Mouse (Mus musculus) hindbrain, embryonic 12.5 days (tissue): ENCODE measurements around the gene Smug1. TPM values are rescaled to one million over a fixed set of nuclear protein-coding genes. Genes with fewer than 3 reads are reported as not detected.

ENCODE experiments used
- ATAC-seq: fragments of 200-750 bp; cut with Nextera tagmentation; 2 replicates; pipeline ENCODE4 v1.8.0; 2017; ENCODE audit warnings: moderate TSS enrichment; ENCODE audit not compliant: low FRiP score
- H3K27ac ChIP-seq: fragments of 300-500 bp; sonication (generic); 2 replicates; pipeline ENCODE4 v1.5.1; 2016; ENCODE audit warnings: mild to moderate bottlenecking
- H3K27me3 ChIP-seq: fragments of 300-500 bp; sonication (generic); 2 replicates; pipeline ENCODE4 v1.6.1; 2016; ENCODE audit warnings: mild to moderate bottlenecking
- H3K36me3 ChIP-seq: fragments of 300-500 bp; sonication (generic); 2 replicates; pipeline ENCODE4 v1.6.1; 2016; ENCODE audit warnings: mild to moderate bottlenecking
- H3K4me1 ChIP-seq: fragments of 300-500 bp; sonication (generic); 2 replicates; pipeline ENCODE4 v1.6.1; 2016
- H3K4me2 ChIP-seq: fragments of 300-500 bp; sonication (generic); replicated peaks from 2 replicates; pipeline ENCODE4 v1.6.1; 2016; ENCODE audit warnings: mild to moderate bottlenecking
- H3K4me3 ChIP-seq: fragments of 300-500 bp; sonication (generic); 2 replicates; pipeline ENCODE4 v1.5.1; 2016; ENCODE audit warnings: mild to moderate bottlenecking
- H3K9ac ChIP-seq: fragments of 300-500 bp; sonication (generic); 2 replicates; pipeline ENCODE4 v1.6.1; 2016; ENCODE audit warnings: mild to moderate bottlenecking, moderate library complexity
- H3K9me3 ChIP-seq: fragments of 300-500 bp; sonication (generic); replicated peaks from 2 replicates; pipeline ENCODE4 v1.6.1; 2016; ENCODE audit warnings: mild to moderate bottlenecking
- WGBS: fragments of 180-500 bp; shearing (Covaris S2); methylation state at CpG from one replicate; pipeline ENCODE4 v1.1.7; 2016; 5-methylcytosine and 5-hydroxymethylcytosine counted together
- polyA plus RNA-seq: library from polyadenylated mRNA; unstranded; fragments of >200 nt; fragmentation: Nextera tagmentation; extraction: Ambion mirVana; gene quantifications from 2 replicates; pipeline ENCODE4 v1.2.1, GENCODE M21; 2016

Smug1 gene
- 31.3 and 34.4 TPM in 2 replicates for polyA plus RNA-seq

- Histone ChIP-seq H3K9me3 (no peaks in the 10 kb centered on the region), H3K4me3 (peak within 1 kb of the TSS; percentile 9; the same call in 1 of the 2 replicates), H3K9ac (peak within 1 kb of the TSS; percentile 39; the same call in 1 of the 2 replicates), H3K4me2 (peak within 1 kb of the TSS; percentile 29), H3K36me3 (no peaks in the 10 kb centered on the region), H3K27ac (peak within 1 kb of the TSS; percentile 79), H3K4me1 (peaks cover 66% of the 10 kb centered on the region), H3K27me3 (peaks cover 67% of the 10 kb centered on the region)
- ATAC-seq = no peak
- 40% methylated on average over 6 of the region's 6 CpGs for WGBS
These were observed at the start of gene Smug1 for GRCm38 (mm10) chr15:103167042-103167615. Smug1 (minus strand) TSS chr15:103167092.

- H3K27me3 ChIP-seq = no peaks in the 10 kb centered on the region
- peaks cover 18% of the 10 kb centered on the region for H3K36me3 ChIP-seq
- no peak overlapping the region for H3K4me3 ChIP-seq
- H3K9ac ChIP-seq = peak overlapping the region; percentile 8; the same call in 1 of the 2 replicates
- peak overlapping the region; percentile 92 for H3K27ac ChIP-seq
- H3K4me2 ChIP-seq = peak overlapping the region; percentile 52
- H3K4me1 ChIP-seq = peaks cover 31% of the 10 kb centered on the region
- no peaks in the 10 kb centered on the region for H3K9me3 ChIP-seq
- ATAC-seq = no peak
- WGBS = 19% methylated on average over 2 of the region's 2 CpGs
These were observed 49.2 kb upstream of the Smug1 start for GRCm38 (mm10) chr15:103216052-103216451.

GRCm38 (mm10) chr15:103214971-103215907, 48.3 kb upstream of the Smug1 start:
- peak overlapping the region; percentile 39 for H3K4me3 ChIP-seq
- no peaks in the 10 kb centered on the region for H3K27me3 ChIP-seq
- H3K4me2 ChIP-seq = peak overlapping the region; percentile 52
- WGBS = 0% methylated on average over 15 of the region's 15 CpGs
- no peaks in the 10 kb centered on the region for H3K9me3 ChIP-seq
- peak; percentile 96 for ATAC-seq
- peaks cover 26% of the 10 kb centered on the region for H3K36me3 ChIP-seq
- H3K27ac ChIP-seq = peak overlapping the region; percentile 92
- peak overlapping the region; percentile 47 for H3K9ac ChIP-seq
- H3K4me1 ChIP-seq = peaks cover 27% of the 10 kb centered on the region

DNA sequence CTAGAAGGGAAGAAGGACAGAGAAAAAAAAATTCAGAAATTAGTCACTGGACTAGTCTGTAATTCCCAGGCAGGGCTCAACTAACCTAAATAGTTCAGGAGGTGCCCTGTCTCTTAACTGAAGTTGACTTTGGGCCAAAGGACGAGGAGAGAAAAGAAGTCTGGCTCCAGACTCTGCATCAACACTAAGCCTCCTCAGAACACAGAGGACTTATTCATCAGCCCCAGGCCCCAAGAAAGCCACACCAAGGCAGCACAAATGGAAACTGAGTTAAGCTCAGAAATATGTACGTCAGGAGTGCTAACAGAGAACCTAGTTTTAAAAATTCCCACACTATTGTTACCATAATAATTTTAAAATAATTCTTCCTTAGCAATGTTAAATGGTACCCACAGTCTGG, 47.3 kb upstream of the Smug1 start:
- H3K4me2 ChIP-seq = peak overlapping the region; percentile 52
- 0 out of 2 replicates have a peak, but pooled peaks have one; percentile 16 for ATAC-seq
- H3K36me3 ChIP-seq = peaks cover 37% of the 10 kb centered on the region
- peak overlapping the region; percentile 78 for H3K27ac ChIP-seq
- H3K9ac ChIP-seq = peak overlapping the region; percentile 42; the same call in 1 of the 2 replicates
- WGBS = 26% methylated on average over 2 of the region's 2 CpGs
- peak overlapping the region; percentile 27 for H3K4me3 ChIP-seq
- H3K27me3 ChIP-seq = no peaks in the 10 kb centered on the region
- no peaks in the 10 kb centered on the region for H3K9me3 ChIP-seq
- peaks cover 27% of the 10 kb centered on the region for H3K4me1 ChIP-seq

GRCm38 (mm10) chr15:103205156-103205555, 38.3 kb upstream of the Smug1 start:
- Histone ChIP-seq H3K4me1 (no peaks in the 10 kb centered on the region), H3K27me3 (no peaks in the 10 kb centered on the region), H3K9ac (no peak overlapping the region), H3K27ac (no peak overlapping the region), H3K4me2 (no peak overlapping the region), H3K36me3 (peaks cover 71% of the 10 kb centered on the region), H3K4me3 (no peak overlapping the region), H3K9me3 (no peaks in the 10 kb centered on the region)
- ATAC-seq = no peak
- WGBS = 62% methylated on average over 2 of the region's 2 CpGs

DNA sequence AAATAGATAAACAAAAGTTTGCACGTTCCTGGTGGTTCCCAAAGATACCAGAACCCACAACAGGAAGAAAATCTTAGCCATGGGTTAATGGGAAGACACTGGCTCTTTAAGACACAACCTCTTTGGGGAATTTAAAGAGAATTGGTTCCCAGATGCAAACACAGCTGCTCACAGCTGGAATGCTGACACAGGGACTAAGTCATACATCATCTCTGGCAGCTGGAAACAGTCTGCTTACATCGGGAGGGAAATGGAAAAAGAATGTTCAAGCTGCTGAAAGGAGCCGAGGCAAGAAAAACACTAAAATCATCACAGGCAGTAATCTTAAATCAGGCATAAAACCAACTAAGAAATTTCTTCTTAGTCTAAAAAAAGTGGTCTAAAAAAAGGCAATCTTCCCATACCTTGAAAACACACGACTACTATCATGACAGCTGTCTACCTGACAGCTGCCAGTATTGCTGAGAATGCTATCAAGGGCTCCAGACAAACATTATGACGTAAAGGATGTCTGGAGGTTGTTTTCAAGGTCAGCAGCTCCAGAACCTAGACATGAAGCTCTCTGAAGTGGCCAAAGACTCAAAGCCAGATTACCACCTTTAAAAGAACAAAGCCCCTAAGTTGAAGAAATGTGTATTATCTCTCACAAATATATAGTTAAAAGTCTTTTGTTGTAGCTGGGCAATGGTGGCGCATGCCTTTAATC, 35.3 kb upstream of the Smug1 start:
- H3K9me3 ChIP-seq = no peaks in the 10 kb centered on the region
- ATAC-seq = no peak
- 61% methylated on average over 6 of the region's 6 CpGs for WGBS
- peaks cover 71% of the 10 kb centered on the region for H3K36me3 ChIP-seq
- H3K27me3 ChIP-seq = no peaks in the 10 kb centered on the region
- H3K9ac ChIP-seq = no peak overlapping the region
- H3K4me2 ChIP-seq = no peak overlapping the region
- H3K27ac ChIP-seq = peak overlapping the region; percentile 35
- no peaks in the 10 kb centered on the region for H3K4me1 ChIP-seq
- H3K4me3 ChIP-seq = no peak overlapping the region

- WGBS = 87% methylated on average over 4 of the region's 4 CpGs
- no peak overlapping the region for H3K4me3 ChIP-seq
- peaks cover 70% of the 10 kb centered on the region for H3K36me3 ChIP-seq
- no peak for ATAC-seq
- no peaks in the 10 kb centered on the region for H3K9me3 ChIP-seq
- H3K27ac ChIP-seq = no peak overlapping the region
- H3K4me2 ChIP-seq = no peak overlapping the region
- H3K27me3 ChIP-seq = no peaks in the 10 kb centered on the region
- no peak overlapping the region for H3K9ac ChIP-seq
- H3K4me1 ChIP-seq = no peaks in the 10 kb centered on the region
These were observed 30.9 kb upstream of the Smug1 start for GRCm38 (mm10) chr15:103197785-103198184.

- H3K9me3 ChIP-seq = no peaks in the 10 kb centered on the region
- no peak overlapping the region for H3K27ac ChIP-seq
- ATAC-seq = no peak
- no peaks in the 10 kb centered on the region for H3K27me3 ChIP-seq
- H3K4me2 ChIP-seq = no peak overlapping the region
- 96% methylated on average over 1 of the region's 1 CpGs for WGBS
- H3K4me3 ChIP-seq = no peak overlapping the region
- peaks cover 71% of the 10 kb centered on the region for H3K36me3 ChIP-seq
- H3K4me1 ChIP-seq = no peaks in the 10 kb centered on the region
- no peak overlapping the region for H3K9ac ChIP-seq
These were observed 29.9 kb upstream of the Smug1 start for GRCm38 (mm10) chr15:103196835-103197234.

- Histone ChIP-seq H3K27me3 (no peaks in the 10 kb centered on the region), H3K9me3 (no peaks in the 10 kb centered on the region), H3K4me1 (no peaks in the 10 kb centered on the region), H3K36me3 (peaks cover 67% of the 10 kb centered on the region), H3K9ac (no peak overlapping the region), H3K4me2 (no peak overlapping the region), H3K27ac (no peak overlapping the region), H3K4me3 (no peak overlapping the region)
- ATAC-seq = no peak
- WGBS = 89% methylated on average over 2 of the region's 2 CpGs
These were observed 26.7 kb upstream of the Smug1 start for GRCm38 (mm10) chr15:103193606-103194005.

GRCm38 (mm10) chr15:103190531-103191462, 23.9 kb upstream of the Smug1 start:
- 70% methylated on average over 10 of the region's 10 CpGs for WGBS
- no peaks in the 10 kb centered on the region for H3K4me1 ChIP-seq

GRCm38 (mm10) chr15:103190083-103190482, 23.2 kb upstream of the Smug1 start:
- Histone ChIP-seq H3K36me3 (peaks cover 36% of the 10 kb centered on the region), H3K4me3 (no peak overlapping the region), H3K9ac (no peak overlapping the region), H3K27ac (no peak overlapping the region), H3K4me1 (no peaks in the 10 kb centered on the region), H3K9me3 (no peaks in the 10 kb centered on the region), H3K4me2 (no peak overlapping the region), H3K27me3 (no peaks in the 10 kb centered on the region; the same call in 1 of the 2 replicates)
- ATAC-seq = no peak
- WGBS = 77% methylated on average over 7 of the region's 7 CpGs

More at GRCm38 (mm10) chr15:103190531-103191462, 23.9 kb upstream of the Smug1 start:
- Histone ChIP-seq H3K4me2 (no peak overlapping the region), H3K27ac (no peak overlapping the region), H3K36me3 (peaks cover 41% of the 10 kb centered on the region), H3K27me3 (no peaks in the 10 kb centered on the region), H3K9ac (no peak overlapping the region), H3K4me3 (no peak overlapping the region), H3K9me3 (no peaks in the 10 kb centered on the region)
- ATAC-seq = no peak
